Mouse (Mus musculus) midbrain, embryonic 14.5 days (tissue): ENCODE data around the gene Mettl24. TPM values are rescaled to one million over a fixed set of nuclear protein-coding genes. Genes with fewer than 3 reads are reported as not detected.

Source experiments
- ATAC-seq: fragments of 200-750 bp; cut with Nextera tagmentation; 2 replicates; pipeline ENCODE4 v1.8.0; 2017; ENCODE audit warnings: moderate number of reproducible peaks, moderate library complexity; ENCODE audit not compliant: low FRiP score, low TSS enrichment
- DNase-seq: peaks from one replicate; pipeline ENCODE4 v3.0.0-alpha.2; 2015
- H3K27ac ChIP-seq: fragments of 300-500 bp; sonication (generic); replicated peaks from 2 replicates; pipeline ENCODE4 v1.5.1; 2014; ENCODE audit warnings: mild to moderate bottlenecking, low read depth, low read length, moderate library complexity
- H3K27me3 ChIP-seq: fragments of 300-500 bp; sonication (generic); 2 replicates; pipeline ENCODE4 v1.6.1; 2014; ENCODE audit warnings: low read length, control low read depth, mixed read lengths; ENCODE audit not compliant: control insufficient read depth, insufficient read depth
- H3K36me3 ChIP-seq: fragments of 300-500 bp; sonication (generic); 2 replicates; pipeline ENCODE4 v1.6.1; 2014; ENCODE audit warnings: low read length, control low read depth; ENCODE audit not compliant: control insufficient read depth, insufficient read depth
- H3K4me1 ChIP-seq: fragments of 300-500 bp; sonication (generic); 2 replicates; pipeline ENCODE4 v1.6.1; 2014; ENCODE audit warnings: mild to moderate bottlenecking, antibody characterized with exemption, low read length, control low read depth; ENCODE audit not compliant: control insufficient read depth, insufficient read depth
- H3K4me2 ChIP-seq: fragments of 300-500 bp; sonication (generic); 2 replicates; pipeline ENCODE4 v1.6.1; 2014; ENCODE audit warnings: mild to moderate bottlenecking, low read length, moderate library complexity
- H3K4me3 ChIP-seq: fragments of 300-500 bp; sonication (generic); replicated peaks from 2 replicates; pipeline ENCODE4 v1.5.1; 2014; ENCODE audit warnings: low read depth, low read length
- H3K9ac ChIP-seq: fragments of 300-500 bp; sonication (generic); replicated peaks from 2 replicates; pipeline ENCODE4 v1.6.1; 2014; ENCODE audit warnings: mild to moderate bottlenecking, low read length, moderate library complexity
- H3K9me3 ChIP-seq: fragments of 300-500 bp; sonication (generic); 2 replicates; pipeline ENCODE4 v1.6.1; 2016; ENCODE audit warnings: low read length, control low read depth, mixed read lengths; ENCODE audit not compliant: control insufficient read depth
- WGBS: fragments of 180-500 bp; shearing (Covaris S2); extraction: QIAGEN DNeasy Blood & Tissue Kit; methylation state at CpG from one replicate; pipeline ENCODE4 v1.1.7; 2014; 5-methylcytosine and 5-hydroxymethylcytosine counted together
- polyA plus RNA-seq: library from polyadenylated mRNA; unstranded; fragments of >200 nt; fragmentation: Nextera tagmentation; extraction: Ambion mirVana; gene quantifications from 2 replicates; pipeline ENCODE4 v1.2.1, GENCODE M21; 2014

Mettl24 gene
- polyA plus RNA-seq, 1 experiment from 2014 or later, result 0.41 TPM

GRCm38 (mm10) chr10:40718362-40718761 lies 35.3 kb downstream of the Mettl24 start:
- 95% methylated on average over 13 of the region's 13 CpGs for WGBS
- Histone ChIP-seq H3K27me3 (no peaks in the 10 kb centered on the region), H3K4me3 (no peak overlapping the region)

GRCm38 (mm10) chr10:40719062-40719461 lies 36.0 kb downstream of the Mettl24 start:
- Histone ChIP-seq H3K4me1 (no peaks in the 10 kb centered on the region), H3K36me3 (no peaks in the 10 kb centered on the region), H3K27me3 (no peaks in the 10 kb centered on the region), H3K4me3 (no peak overlapping the region), H3K27ac (no peak overlapping the region), H3K9me3 (no peaks in the 10 kb centered on the region), H3K4me2 (no peak overlapping the region), H3K9ac (no peak overlapping the region)
- ATAC-seq, result no peak
- DNase-seq, result no peak
- 78% methylated on average over 6 of the region's 6 CpGs for WGBS

More at GRCm38 (mm10) chr10:40718362-40718761, 35.3 kb downstream of the Mettl24 start:
- no peak overlapping the region for H3K4me2 ChIP-seq
- H3K9ac ChIP-seq, result no peak overlapping the region
- no peak for ATAC-seq
- no peak overlapping the region for H3K27ac ChIP-seq
- no peaks in the 10 kb centered on the region for H3K9me3 ChIP-seq
- DNase-seq, result no peak
- H3K36me3 ChIP-seq, result no peaks in the 10 kb centered on the region
- H3K4me1 ChIP-seq, result no peaks in the 10 kb centered on the region

DNA sequence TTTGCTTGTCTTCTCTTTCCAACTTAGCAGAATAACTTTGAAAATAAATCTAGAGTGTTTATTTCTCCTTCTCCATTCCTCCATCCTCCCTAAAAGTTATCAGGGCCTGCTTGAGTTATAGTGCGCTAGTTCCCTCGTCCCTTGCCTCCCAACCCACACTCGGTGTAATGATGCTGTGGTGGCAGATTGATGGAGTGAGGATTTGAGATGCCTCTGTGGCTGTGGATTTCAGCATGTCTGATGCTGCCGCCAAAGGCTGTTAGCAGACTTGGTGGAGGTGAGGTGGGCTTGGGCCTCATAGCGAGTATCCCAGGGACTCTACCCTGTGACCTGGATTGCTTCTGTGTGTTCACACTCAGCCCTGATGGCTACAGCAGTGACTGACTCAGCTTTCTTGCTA lies 37.8 kb downstream of the Mettl24 start:
- no peak overlapping the region for H3K4me2 ChIP-seq
- H3K4me3 ChIP-seq, result no peak overlapping the region
- 83% methylated on average over 5 of the region's 5 CpGs for WGBS
- no peaks in the 10 kb centered on the region for H3K27me3 ChIP-seq
- H3K9me3 ChIP-seq, result no peaks in the 10 kb centered on the region
- no peak overlapping the region for H3K9ac ChIP-seq
- DNase-seq (no peak), ATAC-seq (no peak)
- peaks cover 7% of the 10 kb centered on the region for H3K4me1 ChIP-seq
- H3K36me3 ChIP-seq, result no peaks in the 10 kb centered on the region
- H3K27ac ChIP-seq, result 0 out of 2 replicates have a peak overlapping the region, but pooled peaks have one; percentile 20

DNA sequence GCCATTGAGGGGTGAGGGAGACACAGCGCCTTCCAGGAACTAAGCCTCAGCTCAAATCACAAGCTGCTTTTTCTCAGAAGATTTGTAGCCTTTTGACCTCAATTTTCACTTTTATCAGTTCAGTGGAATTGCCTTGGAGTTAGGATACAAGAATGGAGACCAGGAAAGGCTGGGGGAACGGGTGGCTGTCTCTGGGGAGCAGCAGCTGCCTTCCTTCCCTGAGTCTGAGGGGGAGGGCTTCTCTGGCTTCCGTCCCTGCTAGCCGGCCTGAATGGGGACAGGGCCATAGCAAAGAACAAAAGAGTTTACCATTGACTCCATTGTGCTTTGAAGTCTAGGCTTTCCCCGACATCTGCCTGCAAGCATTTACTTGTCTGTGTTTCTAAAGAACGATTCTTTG lies 41.3 kb downstream of the Mettl24 start:
- 15% methylated on average over 6 of the region's 6 CpGs for WGBS
- no peak for DNase-seq

GRCm38 (mm10) chr10:40725066-40725465 lies 42.0 kb downstream of the Mettl24 start:
- Histone ChIP-seq H3K9me3 (no peaks in the 10 kb centered on the region), H3K4me2 (no peak overlapping the region), H3K9ac (no peak overlapping the region), H3K36me3 (no peaks in the 10 kb centered on the region), H3K4me3 (no peak overlapping the region), H3K4me1 (peaks cover 13% of the 10 kb centered on the region), H3K27ac (no peak overlapping the region), H3K27me3 (no peaks in the 10 kb centered on the region)
- WGBS, result 52% methylated on average over 4 of the region's 4 CpGs
- ATAC-seq (no peak), DNase-seq (no peak)

More for the DNA sequence above, 41.3 kb downstream of the Mettl24 start:
- no peaks in the 10 kb centered on the region for H3K27me3 ChIP-seq
- no peaks in the 10 kb centered on the region for H3K36me3 ChIP-seq
- no peak for ATAC-seq
- H3K27ac ChIP-seq, result no peak overlapping the region
- no peak overlapping the region for H3K4me3 ChIP-seq
- H3K9ac ChIP-seq, result no peak overlapping the region
- H3K9me3 ChIP-seq, result no peaks in the 10 kb centered on the region
- peaks cover 13% of the 10 kb centered on the region for H3K4me1 ChIP-seq
- H3K4me2 ChIP-seq, result no peak overlapping the region

DNA sequence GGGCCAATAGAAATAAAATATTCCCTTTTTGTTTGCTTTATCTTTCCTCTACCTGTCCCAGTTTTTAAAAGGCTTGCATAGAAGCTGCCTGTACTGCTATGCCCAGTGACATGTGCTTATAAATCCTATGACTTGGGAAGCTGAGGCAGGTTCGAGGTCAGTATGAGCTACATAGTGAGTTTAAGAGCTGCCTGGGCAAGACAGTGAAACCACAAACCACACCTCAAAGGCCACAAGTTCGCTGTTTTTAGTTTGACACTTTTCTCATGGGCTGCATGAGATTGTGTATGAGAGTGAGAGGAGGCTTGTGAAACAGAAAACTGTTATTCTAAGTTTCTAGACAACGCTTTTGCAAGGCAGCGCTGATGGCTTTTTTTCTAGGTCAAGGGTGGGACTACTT lies 42.4 kb downstream of the Mettl24 start:
- Histone ChIP-seq H3K4me2 (no peak overlapping the region), H3K27ac (no peak overlapping the region), H3K27me3 (no peaks in the 10 kb centered on the region), H3K4me1 (peaks cover 13% of the 10 kb centered on the region), H3K36me3 (no peaks in the 10 kb centered on the region), H3K9ac (no peak overlapping the region), H3K9me3 (no peaks in the 10 kb centered on the region), H3K4me3 (no peak overlapping the region)
- 92% methylated on average over 4 of the region's 4 CpGs for WGBS
- ATAC-seq (no peak), DNase-seq (no peak)

GRCm38 (mm10) chr10:40726288-40726902 lies 43.3 kb downstream of the Mettl24 start:
- Histone ChIP-seq H3K9me3 (no peaks in the 10 kb centered on the region), H3K4me3 (no peak overlapping the region), H3K27ac (peak overlapping the region; percentile 15), H3K4me2 (no peak overlapping the region), H3K9ac (no peak overlapping the region), H3K27me3 (no peaks in the 10 kb centered on the region), H3K36me3 (no peaks in the 10 kb centered on the region), H3K4me1 (peaks cover 13% of the 10 kb centered on the region)
- WGBS, result 27% methylated on average over 11 of the region's 11 CpGs
- ATAC-seq (peak; percentile 46; the same call in 1 of the 2 replicates), DNase-seq (peak; percentile 56)

GRCm38 (mm10) chr10:40726989-40727388 lies 43.9 kb downstream of the Mettl24 start:
- 7% methylated on average over 5 of the region's 5 CpGs for WGBS
- ATAC-seq (no peak), DNase-seq (peak; percentile 62)
- H3K4me1 ChIP-seq, result peaks cover 13% of the 10 kb centered on the region
- H3K4me3 ChIP-seq, result no peak overlapping the region
- H3K9me3 ChIP-seq, result no peaks in the 10 kb centered on the region
- no peak overlapping the region for H3K4me2 ChIP-seq
- H3K36me3 ChIP-seq, result no peaks in the 10 kb centered on the region
- H3K27me3 ChIP-seq, result no peaks in the 10 kb centered on the region
- H3K27ac ChIP-seq, result peak overlapping the region; percentile 53
- no peak overlapping the region for H3K9ac ChIP-seq

DNA sequence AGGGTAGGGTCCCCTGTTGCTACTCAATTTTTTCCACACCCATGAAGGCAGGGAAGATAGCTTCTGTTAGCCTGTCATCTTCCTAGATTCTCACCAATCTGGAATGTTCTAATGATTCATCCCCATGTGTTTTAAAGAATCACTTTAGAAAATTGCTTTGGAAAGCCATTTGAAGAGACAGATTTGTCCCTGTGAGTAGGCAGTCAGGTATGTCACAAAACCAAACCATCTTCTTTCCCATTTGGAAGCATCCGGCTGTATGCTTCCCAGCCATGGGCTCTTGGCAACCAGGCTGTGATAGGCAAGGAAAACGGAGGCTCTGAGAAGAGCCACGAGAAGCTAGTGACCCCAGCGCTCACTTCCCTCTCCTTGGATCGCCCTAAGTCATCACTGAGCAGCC lies 47.1 kb downstream of the Mettl24 start:
- Histone ChIP-seq H3K4me3 (no peak overlapping the region), H3K27me3 (no peaks in the 10 kb centered on the region), H3K27ac (no peak overlapping the region), H3K36me3 (no peaks in the 10 kb centered on the region), H3K9ac (no peak overlapping the region), H3K4me1 (peaks cover 6% of the 10 kb centered on the region; the same call in 1 of the 2 replicates), H3K9me3 (no peaks in the 10 kb centered on the region), H3K4me2 (no peak overlapping the region)
- WGBS, result 89% methylated on average over 5 of the region's 5 CpGs
- DNase-seq (no peak), ATAC-seq (no peak)
